Mouse (Mus musculus): ENCODE measurements around the gene Atox1. TPM values are rescaled to one million over a fixed set of nuclear protein-coding genes. Genes with fewer than 3 reads are reported as not detected.
"Not testable (repeated sequence)": the region's sequence is repeated elsewhere in the genome, so short reads cannot be mapped to it uniquely, and the experiment has no call there.

Gene Atox1
- total RNA-seq, 2 experiments from 2014 or later: 88.1 to 111 TPM

- intact Hi-C loops (cut with DNase I): no loop called here
- DNase-seq (ENCODE audit: low spot score in 2 of 2): no peak
These were observed 44.3 kb downstream of the Atox1 start for GRCm38 (mm10) chr11:55416609-55417265.

DNA sequence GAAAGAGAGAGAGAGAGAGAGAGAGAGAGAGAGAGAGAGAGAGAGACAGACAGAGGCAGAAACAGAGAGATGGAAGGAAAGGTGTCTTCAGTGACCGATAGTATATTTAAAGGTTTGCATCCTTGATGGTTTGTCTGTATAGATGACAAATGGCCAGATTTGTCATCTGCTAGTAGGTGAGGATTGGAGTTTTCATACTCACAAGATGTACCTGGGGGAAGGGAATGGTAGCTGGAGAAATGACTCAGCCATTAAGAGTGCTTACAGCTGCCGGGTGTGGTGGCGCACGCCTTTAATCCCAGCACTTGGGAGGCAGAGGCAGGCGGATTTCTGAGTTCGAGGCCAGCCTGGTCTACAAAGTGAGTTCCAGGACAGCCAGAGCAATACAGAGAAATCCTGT is 45.3 kb downstream of the Atox1 start:
- intact Hi-C loops (cut with DNase I): not testable (repeated sequence)

DNA sequence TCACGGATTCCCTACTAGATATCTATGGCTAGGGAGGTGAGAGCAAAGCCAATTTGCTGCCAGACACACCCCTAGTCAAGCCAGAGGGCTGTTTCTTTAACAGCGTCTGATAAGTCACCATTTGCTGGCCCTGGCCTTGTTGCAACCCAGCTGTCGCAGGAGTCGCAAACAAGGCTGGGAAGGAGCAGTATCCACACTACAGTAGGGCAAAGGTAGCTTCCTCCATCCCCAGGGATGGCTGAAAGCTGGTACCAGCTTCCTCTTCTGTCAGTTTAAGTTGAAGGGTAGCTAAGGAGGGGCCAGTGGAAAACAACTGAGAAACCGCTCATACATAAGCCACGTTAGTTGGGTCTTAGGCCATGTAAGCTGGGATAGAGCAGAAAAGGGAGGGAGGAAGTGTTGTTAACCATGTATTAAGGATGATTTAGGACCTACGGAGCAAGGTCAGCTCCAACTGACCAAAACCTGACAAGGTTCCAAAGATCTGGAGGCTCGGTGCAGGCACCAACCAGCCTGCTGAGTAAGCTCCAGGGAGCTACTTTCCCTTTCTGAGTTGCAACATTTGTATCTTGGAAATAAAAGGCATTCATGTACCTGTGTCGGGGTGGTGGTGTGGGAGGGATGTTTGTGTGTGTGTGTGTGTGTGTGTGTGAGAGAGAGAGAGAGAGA is 45.9 kb downstream of the Atox1 start:
- intact Hi-C loops (cut with DNase I): no loop called here
- DNase-seq (ENCODE audit: low spot score in 2 of 2): no peak

More for the DNA sequence above, 45.3 kb downstream of the Atox1 start:
- DNase-seq (ENCODE audit: low spot score in 2 of 2): not testable (repeated sequence)

GRCm38 (mm10) chr11:55414314-55414713 is 46.7 kb downstream of the Atox1 start:
- intact Hi-C loops (cut with DNase I): no loop called here
- no peak for DNase-seq (ENCODE audit: low spot score in 2 of 2)

- DNase-seq (ENCODE audit: low spot score in 2 of 2): no peak
- intact Hi-C loops (cut with DNase I): no loop called here
These were observed 47.6 kb downstream of the Atox1 start for GRCm38 (mm10) chr11:55413416-55413796.

- DNase-seq (ENCODE audit: low spot score in 2 of 2): no peak
- intact Hi-C loops (cut with DNase I): no loop called here
These were observed 48.2 kb downstream of the Atox1 start for GRCm38 (mm10) chr11:55412680-55413415.

DNA sequence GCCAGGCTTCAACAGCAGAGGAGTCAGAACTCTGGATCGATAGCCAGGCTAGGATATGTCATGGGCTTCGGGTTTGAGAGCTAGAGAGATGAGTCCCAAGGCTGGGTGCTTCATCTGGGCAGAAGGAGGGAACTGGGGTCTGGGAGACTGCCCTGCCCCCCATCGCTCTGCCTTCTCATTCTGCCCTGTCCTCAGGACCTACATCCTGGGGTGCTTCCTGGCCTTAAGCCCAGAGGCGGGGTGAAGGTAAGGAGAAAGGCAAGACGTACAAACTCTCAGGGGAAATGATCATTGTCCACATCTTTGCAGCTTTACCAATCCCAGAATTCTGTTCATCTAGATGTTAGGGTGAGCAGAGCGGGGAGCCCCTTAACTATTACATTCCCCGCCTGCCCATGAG is 49.0 kb downstream of the Atox1 start:
- DNase-seq (ENCODE audit: low spot score in 2 of 2): no peak
- intact Hi-C loops (cut with DNase I): no loop called here

DNA sequence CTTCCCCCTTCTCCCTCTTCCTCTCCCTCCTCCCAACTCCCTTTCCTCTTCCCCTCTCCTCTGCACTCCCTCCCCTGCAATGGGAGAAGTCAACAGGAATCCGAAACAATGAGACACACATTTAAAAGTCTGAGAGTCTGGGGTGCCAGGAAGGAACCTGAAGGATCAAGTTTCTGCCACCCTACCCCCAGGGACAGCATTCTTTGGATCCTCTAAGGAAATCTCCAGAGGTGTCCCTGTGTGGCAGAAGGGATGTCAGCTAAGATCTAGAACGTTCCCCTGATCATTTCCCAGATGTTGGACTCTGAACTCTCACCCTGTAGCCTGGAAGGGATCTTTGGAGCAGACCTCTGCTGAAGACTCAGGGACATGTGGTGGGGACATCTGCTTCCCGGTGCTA is 50.5 kb downstream of the Atox1 start:
- DNase-seq (ENCODE audit: low spot score in 2 of 2): no peak
- intact Hi-C loops (cut with DNase I): no loop called here

DNA sequence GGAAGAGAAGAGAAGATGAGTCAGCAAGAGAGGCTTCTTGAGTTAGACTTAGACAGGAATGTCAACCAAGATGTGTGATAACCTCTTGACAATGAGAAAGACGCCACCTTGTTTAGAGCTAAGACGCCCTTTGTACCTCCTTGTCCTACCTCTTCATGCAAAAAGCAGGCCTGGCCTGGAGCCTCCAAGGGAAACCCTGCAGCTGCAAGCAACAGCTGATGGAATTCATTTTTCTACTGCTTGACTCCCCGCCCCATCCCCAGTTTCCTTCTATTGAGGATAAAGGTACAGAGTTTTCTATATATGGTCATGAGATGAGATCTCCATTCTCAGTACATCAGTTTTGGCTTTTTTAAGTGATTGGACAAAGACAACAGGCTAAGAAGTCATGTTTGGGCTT is 51.0 kb downstream of the Atox1 start:
- no peak for DNase-seq (ENCODE audit: low spot score in 2 of 2)
- intact Hi-C loops (cut with DNase I): no loop called here

- no peak for DNase-seq (ENCODE audit: low spot score in 2 of 2)
- intact Hi-C loops (cut with DNase I): no loop called here
These were observed 53.9 kb downstream of the Atox1 start for GRCm38 (mm10) chr11:55407133-55407532.

DNA sequence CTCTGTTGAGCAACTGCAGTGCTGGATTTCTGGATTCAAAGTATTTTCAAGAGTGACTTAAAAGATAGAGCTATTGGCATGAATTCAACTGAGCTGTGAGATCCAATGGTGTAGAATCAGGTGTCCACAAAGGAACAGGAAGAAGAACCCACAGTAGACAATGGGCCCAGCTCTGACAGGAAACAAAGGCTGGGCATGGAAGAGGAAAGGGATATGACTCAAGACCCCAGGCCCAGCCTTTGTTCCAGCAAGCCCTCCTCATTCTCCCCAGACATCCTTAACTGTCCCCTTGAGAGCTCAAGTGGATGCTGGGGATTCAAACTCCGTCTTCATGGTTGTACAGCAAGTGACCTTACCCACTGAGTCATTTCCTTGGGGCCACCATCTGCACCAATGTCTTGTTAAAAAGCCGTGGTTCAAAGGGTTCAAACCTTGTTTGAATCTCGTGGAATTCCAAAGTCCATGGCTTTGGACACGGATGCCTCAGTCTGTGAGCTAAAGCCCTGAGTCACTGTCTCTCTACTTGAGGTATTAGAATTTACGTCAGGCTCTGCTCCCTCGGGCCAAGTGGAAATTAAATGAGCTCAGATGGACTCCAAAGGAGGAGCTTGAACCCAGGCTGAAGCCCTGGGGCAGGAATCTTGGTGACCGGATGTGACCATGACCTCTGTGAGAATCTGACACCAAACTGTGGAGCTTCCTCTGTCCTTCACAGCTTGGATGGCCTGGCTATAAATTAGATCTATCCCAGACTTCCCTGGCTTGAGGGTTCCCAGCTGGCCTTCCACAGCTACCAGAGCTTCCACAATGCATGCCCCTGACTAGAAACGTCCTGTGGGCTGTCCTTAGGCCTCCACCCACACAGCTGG is 55.2 kb downstream of the Atox1 start:
- intact Hi-C loops (cut with DNase I): no loop called here
- no peak for DNase-seq (ENCODE audit: low spot score in 2 of 2)

- no peak for DNase-seq (ENCODE audit: low spot score in 2 of 2)
- intact Hi-C loops (cut with DNase I): no loop called here
These were observed 56.2 kb downstream of the Atox1 start for GRCm38 (mm10) chr11:55404659-55405457.

DNA sequence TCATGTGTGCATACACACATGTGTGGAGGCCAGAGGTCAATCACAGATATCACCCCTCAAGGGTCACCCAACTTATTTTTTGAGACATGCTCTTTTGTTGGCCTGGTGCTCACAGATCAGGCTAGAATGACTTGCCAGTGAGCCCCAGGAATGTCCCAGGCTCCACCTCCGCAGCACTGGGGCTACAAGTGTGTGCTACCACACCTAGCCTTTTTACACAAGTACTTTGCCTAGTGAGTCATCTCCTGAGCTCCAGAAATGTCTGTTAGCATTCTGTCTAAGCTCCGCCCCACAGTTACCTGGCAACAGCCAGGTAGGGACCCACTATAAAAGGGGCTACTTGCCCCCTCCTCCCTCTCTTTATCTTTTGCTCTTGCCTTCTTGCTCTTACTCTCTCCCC is 60.2 kb downstream of the Atox1 start:
- intact Hi-C loops (cut with DNase I): no loop called here
- no peak for DNase-seq (ENCODE audit: low spot score in 2 of 2)

DNA sequence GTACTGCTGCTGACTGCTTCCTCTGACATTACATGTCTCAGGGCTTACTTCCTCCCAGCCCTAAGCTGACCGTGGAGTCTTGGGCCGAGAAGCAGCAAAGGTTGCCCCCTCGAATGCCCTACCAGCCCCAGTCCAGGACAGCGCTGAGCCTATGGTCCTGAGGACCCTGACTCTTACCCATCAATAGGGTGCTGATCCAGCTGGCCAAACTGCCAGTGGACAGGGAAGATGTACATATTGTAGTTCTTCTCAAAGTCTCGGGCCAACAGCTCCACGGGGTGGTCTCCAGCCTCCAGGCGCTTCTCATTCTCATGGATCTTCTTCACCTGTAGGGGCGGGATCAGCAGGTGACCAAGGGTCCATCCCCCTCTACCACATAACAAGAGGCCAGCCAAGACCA is 62.7 kb downstream of the Atox1 start:
- intact Hi-C loops (cut with DNase I): no loop called here

GRCm38 (mm10) chr11:55397441-55397840 is 63.6 kb downstream of the Atox1 start:
- intact Hi-C loops (cut with DNase I): no loop called here
- DNase-seq (ENCODE audit: low spot score in 2 of 2): no peak

More for the DNA sequence above, 62.7 kb downstream of the Atox1 start:
- DNase-seq (ENCODE audit: low spot score in 2 of 2): no peak

DNA sequence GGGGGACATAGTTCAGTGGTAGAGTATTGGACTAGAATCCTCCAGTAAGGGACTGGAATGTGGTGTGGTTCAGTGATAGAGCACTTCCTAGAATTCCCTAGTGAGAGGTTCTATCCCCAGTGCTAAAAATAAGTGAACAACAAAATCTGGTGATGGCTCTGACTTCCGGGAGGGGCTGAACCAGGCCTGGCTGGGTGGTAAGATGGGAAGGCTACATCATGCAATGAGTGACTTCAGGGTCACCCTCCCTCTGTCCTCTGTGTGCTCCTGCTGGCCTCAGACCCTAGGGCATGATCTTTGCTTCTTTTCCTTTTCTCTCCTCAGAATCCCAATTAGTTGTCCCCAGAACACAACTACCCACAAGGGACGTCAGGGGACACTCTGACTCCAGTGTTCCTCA is 64.0 kb downstream of the Atox1 start:
- DNase-seq (ENCODE audit: low spot score in 2 of 2): no peak
- intact Hi-C loops (cut with DNase I): no loop called here
